Mouse (Mus musculus): ENCODE measurements around the gene Serinc4. TPM values are rescaled to one million over a fixed set of nuclear protein-coding genes. Genes with fewer than 3 reads are reported as not detected.

The Serinc4 gene
- polyA plus RNA-seq, 1 experiment = 0.63 TPM

DNA sequence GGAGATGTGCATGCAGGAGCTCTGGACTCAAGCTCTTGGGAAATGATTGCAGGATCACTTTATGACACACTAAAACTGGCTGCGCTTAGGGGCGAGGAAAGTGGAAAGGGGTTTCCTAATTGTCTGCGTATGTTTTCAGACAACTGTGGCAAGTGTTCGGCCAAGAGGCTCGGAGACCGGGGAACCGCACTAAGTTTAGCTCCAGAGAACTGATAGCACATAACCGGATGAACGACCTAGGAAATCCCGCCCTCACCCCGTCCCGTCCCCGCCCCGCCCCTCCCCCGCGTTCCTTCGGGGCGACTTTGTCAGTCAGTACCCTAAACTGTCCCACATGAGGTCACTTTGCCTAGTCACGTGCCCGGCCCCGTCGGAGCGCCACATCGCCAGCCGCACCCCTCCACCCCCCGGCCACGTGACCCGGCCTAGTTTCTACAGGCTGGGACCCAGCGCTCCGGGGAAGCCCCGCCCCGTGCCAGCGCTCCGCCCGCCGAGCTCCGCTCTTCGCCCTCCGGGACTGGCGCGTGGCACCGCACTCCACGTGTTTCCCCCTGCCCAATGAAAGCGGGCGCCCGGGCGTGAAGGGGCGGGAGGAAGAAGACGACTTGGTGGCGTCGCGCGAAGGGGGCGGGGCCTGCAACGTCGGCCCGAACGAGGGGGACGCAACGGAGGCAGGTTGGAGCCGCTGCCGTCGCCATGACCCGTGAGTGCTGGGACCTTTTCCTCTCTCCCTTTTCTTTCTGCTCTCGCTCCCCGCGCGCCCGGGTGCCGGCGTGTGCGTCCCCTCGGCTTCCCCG, 7.6 kb downstream of the Serinc4 start, which contains the start of gene Serf2:
Serf2 (plus strand) TSS at position 457 of the 797 bp plus-strand sequence.
- H3K27ac ChIP-seq (ENCODE audit: insufficient read depth, low read length) = peak within 1 kb of the TSS; percentile 97
- peak; percentile 97 for TF ChIP-seq POLR2A (IDR thresholded peaks at IDR 0.05; ENCODE audit: low read depth, low read length)
- no peak for TF ChIP-seq CTCF (IDR thresholded peaks at IDR 0.05; ENCODE audit: borderline replicate concordance, insufficient read depth, low read length)

DNA sequence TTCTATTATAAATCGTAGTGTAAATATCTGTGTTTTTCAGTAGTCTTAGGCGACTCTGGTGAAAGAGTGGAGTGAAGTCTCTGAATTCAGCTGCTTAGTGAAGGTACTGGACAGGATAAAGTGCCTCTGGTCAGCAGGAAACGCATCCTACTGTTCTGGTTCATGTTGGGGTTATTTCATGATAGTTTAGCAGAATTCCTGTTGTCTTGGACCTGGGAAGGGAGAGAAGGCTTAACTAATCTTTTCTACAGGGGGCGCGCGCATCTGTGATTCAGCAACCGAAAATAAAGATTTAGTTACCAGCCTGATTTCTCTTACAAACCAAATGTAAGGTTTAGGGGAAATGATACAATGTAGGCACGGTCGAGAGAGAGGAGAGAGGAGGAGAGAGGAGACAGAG, 8.4 kb downstream of the Serinc4 start:
- Histone ChIP-seq H3K4me1 (ENCODE audit: control insufficient read depth, insufficient read depth, low read length) (peaks cover 18% of the 10 kb centered on the region; the same call in 1 of the 2 replicates), H3K27ac (ENCODE audit: insufficient read depth, low read length) (peak overlapping the region; percentile 97), H3K4me3 (ENCODE audit: insufficient read depth, low read length) (peak overlapping the region; percentile 61)
- TF ChIP-seq POLR2A (IDR thresholded peaks at IDR 0.05; ENCODE audit: low read depth, low read length) (no peak), CTCF (IDR thresholded peaks at IDR 0.05; ENCODE audit: borderline replicate concordance, insufficient read depth, low read length) (no peak)

More for the DNA sequence above, 7.6 kb downstream of the Serinc4 start, which contains the start of gene Serf2:
- peaks cover 22% of the 10 kb centered on the region for H3K4me1 ChIP-seq (ENCODE audit: control insufficient read depth, insufficient read depth, low read length)
- peak within 1 kb of the TSS; percentile 98 for H3K4me3 ChIP-seq (ENCODE audit: insufficient read depth, low read length)

DNA sequence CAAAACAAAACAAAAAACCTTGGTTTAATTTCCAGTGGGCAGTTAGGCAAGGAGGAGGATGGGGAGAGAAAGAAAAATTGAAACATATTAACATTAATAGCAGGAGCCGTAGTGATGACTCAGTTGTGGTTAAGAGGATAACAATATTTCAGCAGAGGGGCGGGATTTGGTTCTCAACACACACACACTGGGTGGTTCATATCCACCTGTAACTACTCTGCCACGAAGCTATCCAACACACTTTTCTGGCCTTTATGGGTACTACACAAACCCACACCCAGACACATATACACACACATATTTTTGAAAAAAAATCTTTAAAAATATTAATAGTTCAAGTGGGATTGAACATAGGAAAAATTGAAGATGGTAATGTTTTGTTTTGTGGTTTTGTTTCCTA, 9.6 kb downstream of the Serinc4 start:
- H3K4me1 ChIP-seq (ENCODE audit: control insufficient read depth, insufficient read depth, low read length) = peaks cover 9% of the 10 kb centered on the region; the same call in 1 of the 2 replicates
- TF ChIP-seq POLR2A (IDR thresholded peaks at IDR 0.05; ENCODE audit: low read depth, low read length) (no peak), CTCF (IDR thresholded peaks at IDR 0.05; ENCODE audit: borderline replicate concordance, insufficient read depth, low read length) (no peak)

DNA sequence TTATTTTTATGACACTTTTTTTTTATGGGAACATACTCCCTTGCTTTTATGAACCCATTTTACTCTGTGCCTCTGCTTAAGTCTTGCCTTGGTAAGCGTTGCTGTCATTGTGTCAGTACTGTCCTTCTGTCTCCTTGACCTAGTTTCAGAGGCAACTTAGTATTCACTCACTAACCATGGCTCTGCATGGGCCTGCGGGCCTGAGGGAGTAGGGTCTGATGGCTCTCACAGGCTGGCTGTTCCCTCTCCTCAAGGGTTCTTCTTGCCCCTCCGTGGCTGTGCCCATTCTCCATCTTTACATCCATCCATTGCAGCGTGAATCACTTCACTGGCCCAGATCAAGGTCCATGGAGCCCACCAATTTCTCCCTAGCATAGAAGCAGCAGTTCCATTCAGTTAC, 10.1 kb downstream of the Serinc4 start:
- no peak overlapping the region for H3K4me3 ChIP-seq (ENCODE audit: insufficient read depth, low read length)
- peaks cover 11% of the 10 kb centered on the region; the same call in 1 of the 2 replicates for H3K4me1 ChIP-seq (ENCODE audit: control insufficient read depth, insufficient read depth, low read length)
- no peak for TF ChIP-seq POLR2A (IDR thresholded peaks at IDR 0.05; ENCODE audit: low read depth, low read length)
- TF ChIP-seq CTCF (IDR thresholded peaks at IDR 0.05; ENCODE audit: borderline replicate concordance, insufficient read depth, low read length) = no peak
- H3K27ac ChIP-seq (ENCODE audit: insufficient read depth, low read length) = no peak overlapping the region

More for the DNA sequence above, 9.6 kb downstream of the Serinc4 start:
- no peak overlapping the region for H3K4me3 ChIP-seq (ENCODE audit: insufficient read depth, low read length)
- no peak overlapping the region for H3K27ac ChIP-seq (ENCODE audit: insufficient read depth, low read length)

DNA sequence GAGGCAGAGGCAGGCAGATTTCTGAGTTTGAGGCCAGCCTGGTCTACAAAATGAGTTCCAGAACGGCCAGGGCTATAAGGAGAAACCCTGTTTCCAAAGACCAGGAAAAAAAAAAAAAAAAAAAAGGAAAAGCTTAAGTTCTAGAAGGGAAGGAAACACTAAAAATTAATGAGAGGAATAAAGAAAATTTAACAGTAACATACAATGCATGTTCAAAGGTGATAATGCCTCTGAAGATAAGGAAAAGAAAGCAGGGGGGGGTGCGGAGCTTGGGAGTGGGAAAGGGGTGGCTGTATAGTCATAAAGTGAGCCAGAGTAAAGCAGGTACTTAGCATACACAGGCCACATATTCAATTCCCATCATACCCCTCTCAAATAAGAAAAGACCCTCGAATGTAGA, 11.5 kb downstream of the Serinc4 start:
- TF ChIP-seq CTCF (IDR thresholded peaks at IDR 0.05; ENCODE audit: borderline replicate concordance, insufficient read depth, low read length) (no peak), POLR2A (IDR thresholded peaks at IDR 0.05; ENCODE audit: low read depth, low read length) (no peak)

DNA sequence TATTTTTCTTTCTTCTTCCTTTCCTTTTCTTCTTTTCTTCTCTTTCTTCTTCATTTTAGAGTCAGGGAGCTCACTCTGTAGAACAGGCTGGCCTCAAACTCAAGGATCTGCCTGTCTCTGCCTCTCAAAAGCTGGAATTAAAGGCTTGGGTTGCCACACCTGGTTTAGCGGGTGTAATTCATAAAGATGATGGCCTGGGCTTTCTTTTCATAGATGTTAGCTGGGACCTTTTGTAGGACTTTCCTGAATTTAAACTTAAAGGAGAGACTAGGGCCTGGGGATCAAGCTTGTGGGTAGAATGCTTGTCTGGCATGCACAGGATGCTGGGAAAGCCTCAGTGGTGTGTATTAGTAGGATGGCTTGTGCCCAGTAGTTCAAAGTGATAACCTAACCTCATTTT, 12.4 kb downstream of the Serinc4 start, which contains the start of gene Ell3:
Ell3 (minus strand) TSS at position 101 of the 400 bp plus-strand sequence.
- TF ChIP-seq POLR2A (IDR thresholded peaks at IDR 0.05; ENCODE audit: low read depth, low read length) = no peak
- no peak for TF ChIP-seq CTCF (IDR thresholded peaks at IDR 0.05; ENCODE audit: borderline replicate concordance, insufficient read depth, low read length)
- no peak within 1 kb of the TSS for H3K4me3 ChIP-seq (ENCODE audit: insufficient read depth, low read length)
- peaks cover 9% of the 10 kb centered on the region; the same call in 1 of the 2 replicates for H3K4me1 ChIP-seq (ENCODE audit: control insufficient read depth, insufficient read depth, low read length)
- H3K27ac ChIP-seq (ENCODE audit: insufficient read depth, low read length) = no peak within 1 kb of the TSS

More for the DNA sequence above, 11.5 kb downstream of the Serinc4 start:
- Histone ChIP-seq H3K4me1 (ENCODE audit: control insufficient read depth, insufficient read depth, low read length) (peaks cover 9% of the 10 kb centered on the region; the same call in 1 of the 2 replicates), H3K4me3 (ENCODE audit: insufficient read depth, low read length) (no peak overlapping the region), H3K27ac (ENCODE audit: insufficient read depth, low read length) (no peak overlapping the region)

DNA sequence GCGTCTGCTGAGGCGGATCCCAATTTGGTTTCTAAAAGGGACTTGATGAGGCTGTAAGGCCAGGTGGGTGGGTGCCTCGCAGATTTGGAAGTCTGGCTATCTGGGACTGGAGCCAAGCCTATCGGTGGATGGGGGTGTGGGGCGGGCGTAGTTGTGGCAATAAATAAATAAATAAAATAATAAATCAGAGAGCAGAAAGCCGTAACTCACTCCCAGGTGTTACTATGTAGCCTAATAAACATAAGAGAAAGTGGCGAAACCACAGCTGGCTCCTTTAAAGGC, 13.6 kb downstream of the Serinc4 start:
- Histone ChIP-seq H3K4me3 (ENCODE audit: insufficient read depth, low read length) (peak overlapping the region; percentile 12; the same call in 1 of the 2 replicates), H3K27ac (ENCODE audit: insufficient read depth, low read length) (no peak overlapping the region), H3K4me1 (ENCODE audit: control insufficient read depth, insufficient read depth, low read length) (peaks cover 7% of the 10 kb centered on the region; the same call in 1 of the 2 replicates)
- TF ChIP-seq CTCF (IDR thresholded peaks at IDR 0.05; ENCODE audit: borderline replicate concordance, insufficient read depth, low read length) = no peak
- TF ChIP-seq POLR2A (IDR thresholded peaks at IDR 0.05; ENCODE audit: low read depth, low read length) = no peak

DNA sequence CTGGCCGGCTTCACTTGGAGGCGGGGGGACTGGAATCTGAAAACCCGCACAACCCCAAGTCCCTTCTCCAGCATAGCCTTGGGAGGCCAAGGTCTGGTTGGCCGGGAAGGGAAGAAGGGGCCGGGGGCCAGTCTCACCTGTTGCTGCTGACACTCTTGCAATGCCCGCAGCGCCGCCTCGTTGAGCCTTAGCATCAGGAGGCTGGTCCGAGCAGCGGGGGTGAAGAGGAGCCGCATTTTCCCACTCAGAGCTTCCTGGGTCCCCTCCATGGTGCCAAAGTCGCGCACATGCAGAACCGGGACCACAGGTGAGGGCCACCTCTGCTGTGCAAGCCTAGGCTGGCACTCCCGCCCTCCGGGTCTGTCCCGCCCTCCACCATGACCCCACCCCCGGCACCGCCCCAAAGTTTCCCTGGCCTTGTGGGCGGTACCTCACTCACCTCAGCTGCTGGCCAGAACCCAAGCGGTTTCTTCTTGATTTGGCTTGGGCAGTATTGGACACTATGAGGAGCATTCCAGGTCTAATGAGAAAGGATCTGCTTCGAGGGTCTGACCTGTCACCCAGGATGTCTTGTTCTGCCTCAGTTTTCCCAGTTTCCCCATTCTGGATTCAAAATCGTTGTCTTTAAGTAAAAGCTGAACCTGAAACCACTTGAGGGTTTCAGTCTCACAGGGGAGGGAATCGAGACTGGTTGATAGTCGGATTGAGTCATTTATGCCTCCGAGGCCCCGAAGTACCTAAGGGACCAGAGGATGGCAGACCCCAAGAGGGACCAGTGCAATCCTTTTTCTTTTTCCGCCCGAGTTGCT, 14.1 kb downstream of the Serinc4 start:
- Histone ChIP-seq H3K4me3 (ENCODE audit: insufficient read depth, low read length) (peak overlapping the region; percentile 12; the same call in 1 of the 2 replicates), H3K4me1 (ENCODE audit: control insufficient read depth, insufficient read depth, low read length) (peaks cover 6% of the 10 kb centered on the region; the same call in 1 of the 2 replicates), H3K27ac (ENCODE audit: insufficient read depth, low read length) (no peak overlapping the region)
- no peak for TF ChIP-seq POLR2A (IDR thresholded peaks at IDR 0.05; ENCODE audit: low read depth, low read length)
- no peak for TF ChIP-seq CTCF (IDR thresholded peaks at IDR 0.05; ENCODE audit: borderline replicate concordance, insufficient read depth, low read length)

DNA sequence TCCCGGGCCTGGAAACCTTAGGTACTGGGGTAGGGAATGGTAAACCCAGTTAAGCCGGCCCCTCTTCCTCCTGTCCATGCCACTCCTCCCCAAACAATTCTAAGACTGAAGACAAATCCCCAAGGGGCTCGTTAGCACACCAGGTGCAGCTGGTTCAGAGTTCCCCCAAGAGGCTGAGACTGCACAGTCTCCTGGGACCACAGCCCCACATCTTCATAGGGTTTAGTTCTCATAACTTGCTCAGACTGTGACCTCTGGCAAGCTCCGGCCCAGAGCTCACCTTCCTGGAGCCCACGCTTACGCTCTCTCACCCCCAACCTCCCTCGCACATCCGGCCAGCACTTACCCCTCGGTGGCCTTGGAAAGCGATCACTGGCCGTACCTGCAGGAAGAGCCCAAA, 14.8 kb downstream of the Serinc4 start:
- H3K27ac ChIP-seq (ENCODE audit: insufficient read depth, low read length) = no peak overlapping the region
- no peak overlapping the region for H3K4me3 ChIP-seq (ENCODE audit: insufficient read depth, low read length)
- H3K4me1 ChIP-seq (ENCODE audit: control insufficient read depth, insufficient read depth, low read length) = peaks cover 6% of the 10 kb centered on the region; the same call in 1 of the 2 replicates
- TF ChIP-seq POLR2A (IDR thresholded peaks at IDR 0.05; ENCODE audit: low read depth, low read length) (no peak), CTCF (IDR thresholded peaks at IDR 0.05; ENCODE audit: borderline replicate concordance, insufficient read depth, low read length) (no peak)

All from embryonic fibroblast, embryonic 13.5 days (primary cell).